Mouse (Mus musculus): ENCODE results near the gene Samd13. TPM values are rescaled to one million over a fixed set of nuclear protein-coding genes. Genes with fewer than 3 reads are reported as not detected.

Gene Samd13
- polyA plus RNA-seq, 1 experiment, result not detected

DNA sequence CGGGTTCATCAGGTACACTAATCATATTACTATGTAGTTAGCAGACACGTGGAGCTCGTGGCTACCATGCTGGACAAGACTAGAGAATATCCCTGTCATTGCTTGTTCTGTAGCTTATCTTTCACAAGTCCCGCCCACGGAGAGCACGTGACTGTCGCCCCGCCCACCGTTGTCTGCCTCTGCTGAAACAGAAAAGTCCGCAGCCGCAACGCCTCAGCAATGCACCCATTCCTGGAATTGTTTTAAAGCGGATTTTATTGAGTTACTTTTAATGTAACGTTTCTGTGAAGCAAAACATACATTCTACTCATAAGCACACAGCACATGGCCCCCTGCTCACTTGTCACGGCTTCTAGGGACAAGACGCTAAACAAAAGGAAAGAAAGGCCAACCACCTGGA, 5.7 kb downstream of the Samd13 start:
- TF ChIP-seq FLI1 (IDR thresholded peaks at IDR 0.05; ENCODE audit: low read length), result no peak
- TF ChIP-seq GATA1 (IDR thresholded peaks at IDR 0.05; ENCODE audit: borderline replicate concordance, low read length), result no peak
- H3K27me3 ChIP-seq (replicated peaks), result peaks cover 7% of the 10 kb centered on the region
- no peak overlapping the region for H3K4me3 ChIP-seq (replicated peaks)
- no peaks in the 10 kb centered on the region for H3K9me3 ChIP-seq
- no peaks in the 10 kb centered on the region for H3K36me3 ChIP-seq (replicated peaks; ENCODE audit: low read length)
- H3K4me1 ChIP-seq, result peaks cover 18% of the 10 kb centered on the region

DNA sequence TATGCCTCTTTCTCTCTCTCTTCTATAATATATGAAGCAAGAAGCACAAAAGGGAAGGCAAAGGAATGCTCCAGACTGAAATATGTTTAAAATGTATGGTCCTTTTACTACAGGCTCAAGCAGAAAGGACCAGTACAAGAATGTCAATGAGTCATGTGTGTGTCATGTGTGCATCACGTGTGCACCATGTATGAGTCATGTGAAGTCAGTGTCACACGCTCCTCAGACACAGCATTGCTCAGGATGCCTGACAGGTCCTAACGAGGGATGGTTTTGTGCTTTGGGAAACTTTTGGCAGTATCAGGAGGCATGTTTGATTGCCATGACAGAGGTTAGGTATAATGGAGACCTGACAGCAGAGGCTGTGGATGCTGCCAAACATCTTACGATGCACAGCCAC, 9.2 kb downstream of the Samd13 start:
- Histone ChIP-seq H3K27me3 (replicated peaks) (peaks cover 2% of the 10 kb centered on the region), H3K4me1 (no peaks in the 10 kb centered on the region), H3K36me3 (replicated peaks; ENCODE audit: low read length) (no peaks in the 10 kb centered on the region), H3K4me3 (replicated peaks) (no peak overlapping the region), H3K9me3 (no peaks in the 10 kb centered on the region)
- no peak for TF ChIP-seq FLI1 (IDR thresholded peaks at IDR 0.05; ENCODE audit: low read length)
- TF ChIP-seq GATA1 (IDR thresholded peaks at IDR 0.05; ENCODE audit: borderline replicate concordance, low read length), result no peak

DNA sequence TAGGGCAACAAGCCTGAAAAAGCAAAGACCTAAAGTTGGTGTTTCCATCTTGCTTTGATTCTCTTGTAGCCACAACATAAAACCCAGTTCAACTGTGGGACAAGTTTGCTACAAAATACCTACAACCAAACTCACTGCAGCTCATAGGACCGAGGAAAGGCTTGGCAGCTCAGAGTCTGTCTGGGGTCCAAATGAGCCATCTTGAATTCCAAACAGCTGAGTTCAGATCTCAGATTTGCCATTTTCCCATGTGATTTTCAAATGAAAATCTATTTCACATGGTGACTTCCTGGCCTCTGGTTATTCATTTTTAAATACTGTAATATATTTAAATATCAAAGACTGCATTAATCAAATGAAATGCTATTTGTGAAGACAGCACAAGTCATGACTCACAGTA, 10.3 kb downstream of the Samd13 start:
- TF ChIP-seq FLI1 (IDR thresholded peaks at IDR 0.05; ENCODE audit: low read length) (no peak), GATA1 (IDR thresholded peaks at IDR 0.05; ENCODE audit: borderline replicate concordance, low read length) (no peak)
- Histone ChIP-seq H3K4me3 (replicated peaks) (no peak overlapping the region), H3K4me1 (no peaks in the 10 kb centered on the region), H3K36me3 (replicated peaks; ENCODE audit: low read length) (no peaks in the 10 kb centered on the region), H3K27me3 (replicated peaks) (no peaks in the 10 kb centered on the region), H3K9me3 (no peaks in the 10 kb centered on the region)

DNA sequence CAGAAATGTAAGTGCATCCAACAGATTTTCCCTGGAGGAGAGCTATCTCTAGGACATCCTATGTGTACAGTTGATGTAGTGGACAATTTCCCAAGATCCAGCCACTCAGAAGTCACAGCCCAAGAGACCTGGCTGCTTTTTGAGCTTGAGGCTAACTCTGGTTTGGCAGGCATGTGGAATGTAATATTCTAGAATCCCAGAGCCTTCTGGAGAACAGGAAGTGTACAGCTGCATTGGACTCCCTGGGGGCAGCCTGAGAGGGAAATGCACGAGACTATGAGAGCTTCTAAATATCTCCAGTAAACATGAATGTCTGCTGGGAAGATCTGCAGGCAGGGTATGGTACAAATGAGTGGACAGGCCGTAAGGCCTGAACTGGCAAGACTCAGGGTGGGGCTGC, 14.3 kb downstream of the Samd13 start:
- Histone ChIP-seq H3K36me3 (replicated peaks; ENCODE audit: low read length) (no peaks in the 10 kb centered on the region), H3K4me3 (replicated peaks) (no peak overlapping the region), H3K9me3 (no peaks in the 10 kb centered on the region), H3K27me3 (replicated peaks) (no peaks in the 10 kb centered on the region), H3K4me1 (no peaks in the 10 kb centered on the region)
- TF ChIP-seq GATA1 (IDR thresholded peaks at IDR 0.05; ENCODE audit: borderline replicate concordance, low read length), result no peak
- no peak for TF ChIP-seq FLI1 (IDR thresholded peaks at IDR 0.05; ENCODE audit: low read length)

DNA sequence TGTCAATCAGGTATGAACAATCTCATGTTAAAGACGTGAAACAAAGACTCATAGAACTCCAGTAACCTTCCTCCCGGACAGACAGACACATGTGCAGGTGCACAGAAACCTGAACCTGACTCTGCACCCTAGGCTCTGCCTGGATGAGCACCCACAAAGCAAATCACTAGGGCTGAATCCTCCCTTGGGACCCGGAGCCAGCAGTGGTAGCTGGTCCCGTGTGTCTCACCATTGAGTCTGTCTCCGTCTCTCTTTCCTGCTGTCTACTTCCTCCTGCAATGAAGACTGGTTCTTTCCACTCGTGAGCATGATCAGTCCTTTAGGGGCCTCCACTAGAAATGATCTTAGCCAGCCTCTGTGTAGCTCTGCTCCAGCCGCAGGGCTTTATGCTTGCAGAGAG, 23.5 kb downstream of the Samd13 start:
- no peak for TF ChIP-seq GATA1 (IDR thresholded peaks at IDR 0.05; ENCODE audit: borderline replicate concordance, low read length)
- no peak for TF ChIP-seq FLI1 (IDR thresholded peaks at IDR 0.05; ENCODE audit: low read length)
- Histone ChIP-seq H3K4me1 (peaks cover 31% of the 10 kb centered on the region), H3K9me3 (0 out of 2 replicates have a peak, but pooled peaks cover 5% of the 10 kb centered on the region), H3K27me3 (replicated peaks) (no peaks in the 10 kb centered on the region), H3K4me3 (replicated peaks) (no peak overlapping the region), H3K36me3 (replicated peaks; ENCODE audit: low read length) (no peaks in the 10 kb centered on the region)

DNA sequence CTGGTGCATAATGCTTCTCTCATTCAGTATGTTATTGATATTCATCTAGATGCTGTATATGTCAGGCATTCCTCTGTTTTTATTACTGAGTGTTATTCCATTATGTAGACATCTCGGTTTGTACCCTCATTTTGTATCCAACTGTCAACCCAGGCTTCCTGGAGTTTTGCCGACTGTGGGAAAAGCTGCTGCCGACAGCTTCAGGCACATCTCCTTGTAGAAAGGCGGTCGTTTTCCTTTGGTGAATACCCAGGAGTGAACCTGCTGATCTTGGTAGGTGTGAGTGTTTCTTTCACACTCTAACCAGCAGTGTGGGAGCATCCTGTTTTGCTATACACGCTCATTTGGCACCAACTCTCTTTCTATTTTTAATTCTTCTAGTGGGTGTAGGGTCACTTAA, 24.4 kb downstream of the Samd13 start:
- H3K4me1 ChIP-seq, result peaks cover 32% of the 10 kb centered on the region

DNA sequence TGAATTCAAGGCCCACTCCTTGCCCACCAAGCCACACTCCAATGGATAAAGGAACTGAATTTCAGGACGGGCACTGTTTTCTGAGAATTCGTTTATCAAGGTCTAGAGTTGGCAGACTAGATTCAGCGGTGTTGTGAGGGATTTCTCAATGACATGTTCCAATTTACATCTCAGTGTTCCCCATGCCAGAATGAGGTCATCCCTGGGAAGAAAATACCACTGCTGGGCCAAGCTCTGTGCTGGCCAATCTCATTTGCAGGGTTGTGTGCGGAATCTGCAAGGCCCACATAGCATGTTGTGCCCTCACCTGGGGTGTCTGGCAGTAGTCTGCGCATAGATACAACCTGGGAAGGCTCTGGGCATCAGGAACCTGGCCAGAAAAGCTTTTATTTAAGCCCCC, 26.1 kb downstream of the Samd13 start:
- TF ChIP-seq GATA1 (IDR thresholded peaks at IDR 0.05; ENCODE audit: borderline replicate concordance, low read length), result no peak
- TF ChIP-seq FLI1 (IDR thresholded peaks at IDR 0.05; ENCODE audit: low read length), result no peak
- H3K27me3 ChIP-seq (replicated peaks), result no peaks in the 10 kb centered on the region
- 0 out of 2 replicates have a peak, but pooled peaks cover 5% of the 10 kb centered on the region for H3K9me3 ChIP-seq
- H3K4me1 ChIP-seq, result peaks cover 46% of the 10 kb centered on the region
- H3K4me3 ChIP-seq (replicated peaks), result no peak overlapping the region
- no peaks in the 10 kb centered on the region for H3K36me3 ChIP-seq (replicated peaks; ENCODE audit: low read length)

More for the DNA sequence above, 24.4 kb downstream of the Samd13 start:
- no peaks in the 10 kb centered on the region for H3K27me3 ChIP-seq (replicated peaks)
- TF ChIP-seq FLI1 (IDR thresholded peaks at IDR 0.05; ENCODE audit: low read length) (no peak), GATA1 (IDR thresholded peaks at IDR 0.05; ENCODE audit: borderline replicate concordance, low read length) (no peak)
- 0 out of 2 replicates have a peak, but pooled peaks cover 5% of the 10 kb centered on the region for H3K9me3 ChIP-seq
- no peak overlapping the region for H3K4me3 ChIP-seq (replicated peaks)
- no peaks in the 10 kb centered on the region for H3K36me3 ChIP-seq (replicated peaks; ENCODE audit: low read length)

DNA sequence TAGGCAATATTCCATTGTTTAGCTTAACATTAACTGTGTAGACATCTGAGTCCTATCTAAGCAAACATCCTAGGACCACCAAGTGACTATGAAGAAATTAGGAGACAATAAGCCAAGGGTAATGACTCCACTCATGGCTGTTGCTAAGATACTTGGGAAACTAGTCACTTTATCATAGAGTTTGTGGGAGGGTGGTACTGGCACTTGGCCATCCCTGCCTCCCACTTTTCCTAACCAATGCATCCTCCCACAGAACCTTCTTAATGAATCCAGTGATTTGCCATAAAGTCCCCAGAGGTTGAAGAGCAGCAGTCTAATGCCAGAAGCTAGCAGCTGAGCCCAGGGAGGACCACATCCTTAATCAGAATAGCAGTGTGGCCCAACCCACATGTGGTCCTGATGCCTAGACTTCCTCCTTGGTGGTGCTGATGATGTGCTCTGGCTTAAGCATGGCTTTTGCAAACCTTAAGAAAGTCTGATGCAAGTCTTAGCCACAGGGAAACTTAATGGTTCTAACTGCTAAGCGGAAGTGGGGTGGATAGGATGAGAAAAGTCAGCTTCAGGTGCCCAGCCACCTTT, 27.2 kb downstream of the Samd13 start:
- H3K36me3 ChIP-seq (replicated peaks; ENCODE audit: low read length), result no peaks in the 10 kb centered on the region
- TF ChIP-seq FLI1 (IDR thresholded peaks at IDR 0.05; ENCODE audit: low read length), result no peak
- no peak for TF ChIP-seq GATA1 (IDR thresholded peaks at IDR 0.05; ENCODE audit: borderline replicate concordance, low read length)
- no peaks in the 10 kb centered on the region for H3K27me3 ChIP-seq (replicated peaks)
- H3K9me3 ChIP-seq, result no peaks in the 10 kb centered on the region
- peaks cover 55% of the 10 kb centered on the region for H3K4me1 ChIP-seq
- no peak overlapping the region for H3K4me3 ChIP-seq (replicated peaks)

DNA sequence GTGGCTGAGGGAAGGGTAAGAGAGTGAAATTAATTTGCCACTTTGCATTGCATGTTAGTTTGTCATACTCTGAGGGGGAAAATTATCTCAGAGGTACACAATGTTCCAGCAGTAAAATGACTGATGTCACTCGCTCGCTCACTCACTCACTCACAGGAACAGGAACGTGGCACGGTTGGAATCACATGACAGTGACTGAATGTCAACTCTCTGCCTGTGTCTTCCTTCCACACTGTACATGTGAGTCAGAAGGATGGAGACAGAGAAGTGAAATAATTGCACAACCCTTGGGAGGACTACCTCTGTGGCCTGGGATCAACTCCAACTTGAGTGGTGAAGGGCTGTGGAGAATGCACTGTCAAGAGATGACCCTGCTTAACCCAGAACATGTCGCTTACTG, 28.0 kb downstream of the Samd13 start:
- TF ChIP-seq GATA1 (IDR thresholded peaks at IDR 0.05; ENCODE audit: borderline replicate concordance, low read length), result no peak
- no peak for TF ChIP-seq FLI1 (IDR thresholded peaks at IDR 0.05; ENCODE audit: low read length)
- Histone ChIP-seq H3K4me1 (peaks cover 55% of the 10 kb centered on the region), H3K36me3 (replicated peaks; ENCODE audit: low read length) (no peaks in the 10 kb centered on the region), H3K4me3 (replicated peaks) (peak overlapping the region; percentile 29), H3K9me3 (no peaks in the 10 kb centered on the region), H3K27me3 (replicated peaks) (no peaks in the 10 kb centered on the region)

DNA sequence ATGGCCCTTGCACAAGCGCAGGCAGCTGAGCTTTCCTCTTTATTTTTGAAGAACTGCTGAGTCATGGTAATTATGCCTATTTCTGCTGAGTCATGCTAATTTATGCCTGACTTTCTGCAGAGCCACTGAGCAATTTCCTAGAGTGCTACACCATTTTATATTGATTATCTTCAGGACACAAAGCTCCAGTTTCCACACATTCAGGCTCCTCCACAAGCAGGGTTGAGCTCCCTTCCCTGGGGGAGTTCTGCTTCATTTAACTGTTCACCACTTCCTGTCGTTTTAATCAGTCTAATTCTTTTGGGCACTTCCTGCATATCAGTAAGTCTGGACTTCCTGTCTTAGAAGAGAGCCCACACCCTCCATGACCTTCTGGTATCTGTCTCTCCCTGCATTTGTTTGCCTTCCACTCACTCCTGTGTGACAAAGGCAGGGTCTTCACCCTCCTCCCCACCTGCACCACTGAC, 30.2 kb downstream of the Samd13 start:
- Histone ChIP-seq H3K27me3 (replicated peaks) (no peaks in the 10 kb centered on the region), H3K36me3 (replicated peaks; ENCODE audit: low read length) (no peaks in the 10 kb centered on the region), H3K4me3 (replicated peaks) (peak overlapping the region; percentile 26), H3K9me3 (no peaks in the 10 kb centered on the region), H3K4me1 (peaks cover 48% of the 10 kb centered on the region)
- no peak for TF ChIP-seq FLI1 (IDR thresholded peaks at IDR 0.05; ENCODE audit: low read length)
- no peak; the same call in 2 of the 3 replicates for TF ChIP-seq GATA1 (IDR thresholded peaks at IDR 0.05; ENCODE audit: borderline replicate concordance, low read length)

All from megakaryocyte, embryonic 14.5 days (primary cell).